Mouse (Mus musculus) ES-E14 (cell line): ENCODE measurements around the gene Ucn. TPM values are rescaled to one million over a fixed set of nuclear protein-coding genes. Genes with fewer than 3 reads are reported as not detected.

Experiments
- DNase-seq: peaks from one replicate; pipeline ENCODE4 v3.0.0-alpha.2; 2013; ENCODE audit warnings: low read depth, low spot score
- H3K27ac ChIP-seq: 2 replicates; pipeline ENCODE4 v1.5.1; 2012; ENCODE audit warnings: low read depth, mild to moderate bottlenecking, low read length, moderate library complexity, mixed read lengths; ENCODE audit not compliant: poor library complexity, insufficient read depth, severe bottlenecking
- H3K36me3 ChIP-seq: 2 replicates; pipeline ENCODE4 v1.6.1; 2012; ENCODE audit warnings: mild to moderate bottlenecking, low read length, moderate library complexity, mixed read lengths; ENCODE audit not compliant: control insufficient read depth, poor library complexity, insufficient read depth, severe bottlenecking
- H3K4me1 ChIP-seq, 2 experiments: fragments of 150-350 bp in 1 of 2; sonication (generic) in 1 of 2; 2 replicates each; pipeline ENCODE4 v1.6.1; 2012; ENCODE audit warnings: low read length in 2 of 2, mild to moderate bottlenecking in 1 of 2, mixed read lengths in 1 of 2; ENCODE audit not compliant: control insufficient read depth in 2 of 2, insufficient read depth in 2 of 2, poor library complexity in 1 of 2
- H3K4me3 ChIP-seq, 2 experiments: fragments of 150-350 bp in 1 of 2; sonication (generic) in 1 of 2; 2 replicates each; pipeline ENCODE4 v1.5.1; 2012; ENCODE audit warnings: low read length in 2 of 2, low read depth in 1 of 2, mild to moderate bottlenecking in 1 of 2, mixed read lengths in 1 of 2; ENCODE audit not compliant: insufficient read depth in 1 of 2, poor library complexity in 1 of 2, severe bottlenecking in 1 of 2
- H3K9ac ChIP-seq: 2 replicates; pipeline ENCODE4 v1.6.1; 2012; ENCODE audit warnings: low read depth, mild to moderate bottlenecking, low read length, mixed read lengths; ENCODE audit not compliant: poor library complexity, insufficient read depth, severe bottlenecking
- H3K9me3 ChIP-seq: fragments of 150-350 bp; sonication (generic); 2 replicates; pipeline ENCODE4 v1.6.1; 2012; ENCODE audit warnings: low read depth, mild to moderate bottlenecking, low read length; ENCODE audit not compliant: control insufficient read depth, insufficient read depth
- CHD2 ChIP-seq: IDR thresholded peaks from 2 replicates; pipeline ENCODE4 v1.6.1; 2014; ENCODE audit warnings: mild to moderate bottlenecking, low read depth, low read length, inconsistent platforms
- HCFC1 ChIP-seq: IDR thresholded peaks from 2 replicates; pipeline ENCODE4 v1.6.1; 2012; ENCODE audit warnings: low read length, inconsistent platforms, borderline replicate concordance; ENCODE audit not compliant: insufficient read depth
- MAFK ChIP-seq: IDR thresholded peaks from 2 replicates; pipeline ENCODE4 v1.6.1; 2014; ENCODE audit warnings: mild to moderate bottlenecking, low read depth, low read length, inconsistent platforms; ENCODE audit not compliant: insufficient read depth
- ZC3H11A ChIP-seq: IDR thresholded peaks from 2 replicates; pipeline ENCODE4 v1.6.1; 2012; ENCODE audit warnings: low read depth, mild to moderate bottlenecking, inconsistent platforms, low read length, borderline replicate concordance
- ZNF384 ChIP-seq: IDR thresholded peaks from 2 replicates; pipeline ENCODE4 v1.6.1; 2012; ENCODE audit warnings: low read depth, low read length, inconsistent platforms
- in situ Hi-C, 2 experiments: fragments of 600-800 bp; cut with MboI; formaldehyde crosslinking; loops; one replicate each; pipeline ENCODE4 v1.15.1; 2025; ENCODE audit warnings: low sequenced_read_pairs in 2 of 2, inconsistent platforms in 1 of 2; ENCODE audit not compliant: unreplicated experiment in 2 of 2
- total RNA-seq: library from RNA; depleted of rRNA; stranded (reverse); fragments of 300-350 nt; gene quantifications from 2 replicates; pipeline ENCODE4 v1.2.3, GENCODE M21; 2012

Gene Ucn
- total RNA-seq, 1 experiment: not detected

GRCm38 (mm10) chr5:31116912-31117311, 21.7 kb downstream of the Ucn start:
- H3K9ac ChIP-seq: peak overlapping the region; percentile 61; the same call in 1 of the 2 replicates

GRCm38 (mm10) chr5:31116354-31116753, 22.3 kb downstream of the Ucn start, which contains the start of gene Trim54:
Gene Trim54, plus strand, starts transcription at chr5:31116712.
- Histone ChIP-seq H3K36me3 (no peaks in the 10 kb centered on the region), H3K9ac (peak within 1 kb of the TSS; percentile 61; the same call in 1 of the 2 replicates), H3K27ac (peak within 1 kb of the TSS; percentile 51; the same call in 1 of the 2 replicates), H3K9me3 (no peaks in the 10 kb centered on the region), H3K4me1 (peaks cover 3 to 11% of the 10 kb centered on the region in 2 experiments; a peak in 3 of 4 replicates), H3K4me3 (peak within 1 kb of the TSS; percentile 62 to 67)
- TF ChIP-seq MAFK: no peak
- no peak for TF ChIP-seq ZNF384
- TF ChIP-seq CHD2: no peak
- no peak for TF ChIP-seq HCFC1
- DNase-seq: no peak
- in situ Hi-C loops: no loop called here

More at GRCm38 (mm10) chr5:31116912-31117311, 21.7 kb downstream of the Ucn start:
- H3K36me3 ChIP-seq: no peaks in the 10 kb centered on the region
- H3K4me3 ChIP-seq: peak overlapping the region; percentile 62 to 67
- H3K9me3 ChIP-seq: no peaks in the 10 kb centered on the region
- no peak for TF ChIP-seq ZNF384
- TF ChIP-seq CHD2: no peak
- no peak for TF ChIP-seq ZC3H11A
- TF ChIP-seq HCFC1: no peak
- TF ChIP-seq MAFK: peak; percentile 92
- DNase-seq: no peak
- H3K27ac ChIP-seq: peak overlapping the region; percentile 51; the same call in 1 of the 2 replicates
- in situ Hi-C loops: no loop called here
- peaks cover 3 to 11% of the 10 kb centered on the region in 2 experiments; a peak in 3 of 4 replicates for H3K4me1 ChIP-seq

GRCm38 (mm10) chr5:31110781-31111180, 27.8 kb downstream of the Ucn start:
- no peak for DNase-seq
- Histone ChIP-seq H3K27ac (no peak overlapping the region), H3K4me1 (no peaks in the 10 kb centered on the region), H3K9me3 (no peaks in the 10 kb centered on the region), H3K36me3 (no peaks in the 10 kb centered on the region), H3K4me3 (no peak overlapping the region), H3K9ac (no peak overlapping the region)
- in situ Hi-C loops: no loop called here
- 0 out of 2 replicates have a peak, but pooled peaks have one; percentile 21 for TF ChIP-seq MAFK
- no peak for TF ChIP-seq CHD2
- no peak for TF ChIP-seq ZC3H11A
- no peak for TF ChIP-seq HCFC1

GRCm38 (mm10) chr5:31108000-31108490, 30.6 kb downstream of the Ucn start, which contains the start of gene Slc30a3:
Gene Slc30a3, minus strand, starts transcription at chr5:31108237.
- H3K4me1 ChIP-seq: no peaks in the 10 kb centered on the region
- H3K36me3 ChIP-seq: no peaks in the 10 kb centered on the region
- DNase-seq: no peak
- 0 out of 4 replicates have a peak within 1 kb of the TSS, but pooled peaks of 1 of the 2 experiments have one; percentile 25 for H3K4me3 ChIP-seq
- no peaks in the 10 kb centered on the region for H3K9me3 ChIP-seq
- H3K9ac ChIP-seq: no peak within 1 kb of the TSS
- no peak for TF ChIP-seq CHD2
- TF ChIP-seq ZC3H11A: no peak
- no peak for TF ChIP-seq HCFC1
- no peak for TF ChIP-seq MAFK
- no peak for TF ChIP-seq ZNF384
- no peak within 1 kb of the TSS for H3K27ac ChIP-seq
- in situ Hi-C loops: no loop called here

GRCm38 (mm10) chr5:31105814-31106335, 32.8 kb downstream of the Ucn start, which contains the start of gene Dnajc5g:
Gene Dnajc5g, plus strand, starts transcription at chr5:31106285.
- Histone ChIP-seq H3K4me1 (no peaks in the 10 kb centered on the region), H3K4me3 (no peak within 1 kb of the TSS), H3K27ac (no peak within 1 kb of the TSS), H3K9ac (no peak within 1 kb of the TSS), H3K36me3 (no peaks in the 10 kb centered on the region), H3K9me3 (no peaks in the 10 kb centered on the region)
- DNase-seq: no peak
- TF ChIP-seq CHD2 (no peak), HCFC1 (no peak), ZC3H11A (no peak), MAFK (no peak), ZNF384 (no peak)
- in situ Hi-C loops: no loop called here
